Mouse (Mus musculus) kidney, postnatal 14 days (tissue): ENCODE results near the gene Gm20696.

Experiments used
- DNase-seq: peaks from one replicate; pipeline ENCODE4 v3.0.0; 2022; ENCODE audit warnings: mixed read lengths

Gm20696 gene

GRCm38 (mm10) chr6:99344966-99345365 lies 321.6 kb downstream of the Gm20696 start:
- DNase-seq = no peak

GRCm38 (mm10) chr6:99344357-99344756 lies 322.2 kb downstream of the Gm20696 start:
- no peak for DNase-seq

- no peak for DNase-seq
These were observed 322.8 kb downstream of the Gm20696 start for GRCm38 (mm10) chr6:99343815-99344214.

- DNase-seq = no peak
These were observed 324.2 kb downstream of the Gm20696 start for GRCm38 (mm10) chr6:99342416-99342815.

- DNase-seq = no peak
These were observed 325.7 kb downstream of the Gm20696 start for GRCm38 (mm10) chr6:99340902-99341301.

- DNase-seq = no peak
These were observed 326.4 kb downstream of the Gm20696 start for GRCm38 (mm10) chr6:99339986-99340721.

- no peak for DNase-seq
These were observed 327.3 kb downstream of the Gm20696 start for GRCm38 (mm10) chr6:99339343-99339620.

GRCm38 (mm10) chr6:99338593-99339342 lies 327.8 kb downstream of the Gm20696 start:
- no peak for DNase-seq

- DNase-seq = no peak
These were observed 328.4 kb downstream of the Gm20696 start for GRCm38 (mm10) chr6:99338174-99338573.

GRCm38 (mm10) chr6:99337575-99337974 lies 329.0 kb downstream of the Gm20696 start:
- DNase-seq = peak; percentile 24

- DNase-seq = no peak
These were observed 330.4 kb downstream of the Gm20696 start for GRCm38 (mm10) chr6:99336191-99336590.

- DNase-seq = peak; percentile 52
These were observed 331.3 kb downstream of the Gm20696 start for GRCm38 (mm10) chr6:99335174-99335830.

GRCm38 (mm10) chr6:99334255-99334654 lies 332.3 kb downstream of the Gm20696 start:
- no peak for DNase-seq

GRCm38 (mm10) chr6:99333127-99333526 lies 333.5 kb downstream of the Gm20696 start:
- no peak for DNase-seq

GRCm38 (mm10) chr6:99330169-99330568 lies 336.4 kb downstream of the Gm20696 start:
- DNase-seq = no peak

- no peak for DNase-seq
These were observed 338.0 kb downstream of the Gm20696 start for GRCm38 (mm10) chr6:99328634-99329033.

- DNase-seq = no peak
These were observed 338.5 kb downstream of the Gm20696 start for GRCm38 (mm10) chr6:99328146-99328545.

- DNase-seq = peak; percentile 26
These were observed 338.9 kb downstream of the Gm20696 start for GRCm38 (mm10) chr6:99327721-99328120.

- peak; percentile 49 for DNase-seq
These were observed 340.7 kb downstream of the Gm20696 start for GRCm38 (mm10) chr6:99325881-99326280.

GRCm38 (mm10) chr6:99325461-99325860 lies 341.1 kb downstream of the Gm20696 start:
- peak; percentile 8 for DNase-seq

GRCm38 (mm10) chr6:99322132-99322904 lies 344.3 kb downstream of the Gm20696 start:
- no peak for DNase-seq

GRCm38 (mm10) chr6:99320444-99320843 lies 346.2 kb downstream of the Gm20696 start:
- DNase-seq = no peak
